Mouse (Mus musculus) ES-Bruce4 (cell line): Measurements from ENCODE around the gene Rasgef1b.

ENCODE experiments used
- CTCF ChIP-seq: IDR thresholded peaks from one replicate; pipeline ENCODE4 v1.8.1; 2011; ENCODE audit warnings: low read depth, low read length
- EP300 ChIP-seq: IDR thresholded peaks from 2 replicates; pipeline ENCODE4 v1.6.1; 2011; ENCODE audit warnings: low read depth, low read length; ENCODE audit not compliant: insufficient read depth
- POLR2A ChIP-seq: IDR thresholded peaks from one replicate; pipeline ENCODE4 v1.8.1; 2011; ENCODE audit warnings: low read length; ENCODE audit not compliant: insufficient read depth

GRCm38 (mm10) chr5:99386246-99386845 is 342.5 kb downstream of the Rasgef1b start:
- TF ChIP-seq CTCF (no peak), POLR2A (no peak), EP300 (no peak)
